Mouse (Mus musculus) lung, embryonic 15.5 days (tissue): Measurements from ENCODE around the gene Ugdh. TPM values are rescaled to one million over a fixed set of nuclear protein-coding genes. Genes with fewer than 3 reads are reported as not detected.
"Not testable (repeated sequence)": the region's sequence is repeated elsewhere in the genome, so short reads cannot be mapped to it uniquely, and the experiment has no call there.

Source experiments
- ATAC-seq: fragments of 200-750 bp; cut with Nextera tagmentation; 2 replicates; pipeline ENCODE4 v1.8.0; 2017; ENCODE audit warnings: moderate number of reproducible peaks, borderline replicate concordance; ENCODE audit not compliant: low FRiP score, low TSS enrichment; ENCODE audit errors: extremely low read depth
- H3K27ac ChIP-seq: fragments of 300-500 bp; sonication (generic); 2 replicates; pipeline ENCODE4 v1.5.1; 2015; ENCODE audit warnings: moderate library complexity, mild to moderate bottlenecking, inconsistent platforms
- H3K27me3 ChIP-seq: fragments of 300-500 bp; sonication (generic); 2 replicates; pipeline ENCODE4 v1.6.1; 2015; ENCODE audit warnings: inconsistent platforms
- H3K36me3 ChIP-seq: fragments of 300-500 bp; sonication (generic); 2 replicates; pipeline ENCODE4 v1.6.1; 2015; ENCODE audit warnings: inconsistent platforms
- H3K4me1 ChIP-seq: fragments of 300-500 bp; sonication (generic); 2 replicates; pipeline ENCODE4 v1.6.1; 2015; ENCODE audit warnings: inconsistent platforms
- H3K4me2 ChIP-seq: fragments of 300-500 bp; sonication (generic); 2 replicates; pipeline ENCODE4 v1.6.1; 2015; ENCODE audit warnings: inconsistent platforms, mild to moderate bottlenecking, moderate library complexity
- H3K4me3 ChIP-seq: fragments of 300-500 bp; sonication (generic); 2 replicates; pipeline ENCODE4 v1.5.1; 2015; ENCODE audit warnings: mild to moderate bottlenecking, inconsistent platforms
- H3K9ac ChIP-seq: fragments of 300-500 bp; sonication (generic); 2 replicates; pipeline ENCODE4 v1.6.1; 2015; ENCODE audit warnings: inconsistent platforms
- H3K9me3 ChIP-seq: fragments of 300-500 bp; sonication (generic); 2 replicates; pipeline ENCODE4 v1.6.1; 2016; ENCODE audit warnings: inconsistent platforms
- WGBS: fragments of 180-500 bp; shearing (Covaris S2); methylation state at CpG from one replicate; pipeline ENCODE4 v1.1.7; 2015; 5-methylcytosine and 5-hydroxymethylcytosine counted together
- polyA plus RNA-seq: library from polyadenylated mRNA; unstranded; fragments of >200 nt; fragmentation: Nextera tagmentation; extraction: Ambion mirVana; gene quantifications from 2 replicates; pipeline ENCODE4 v1.2.1, GENCODE M21; 2015

The Ugdh gene
- polyA plus RNA-seq, result 140 and 146 TPM in 2 replicates

DNA sequence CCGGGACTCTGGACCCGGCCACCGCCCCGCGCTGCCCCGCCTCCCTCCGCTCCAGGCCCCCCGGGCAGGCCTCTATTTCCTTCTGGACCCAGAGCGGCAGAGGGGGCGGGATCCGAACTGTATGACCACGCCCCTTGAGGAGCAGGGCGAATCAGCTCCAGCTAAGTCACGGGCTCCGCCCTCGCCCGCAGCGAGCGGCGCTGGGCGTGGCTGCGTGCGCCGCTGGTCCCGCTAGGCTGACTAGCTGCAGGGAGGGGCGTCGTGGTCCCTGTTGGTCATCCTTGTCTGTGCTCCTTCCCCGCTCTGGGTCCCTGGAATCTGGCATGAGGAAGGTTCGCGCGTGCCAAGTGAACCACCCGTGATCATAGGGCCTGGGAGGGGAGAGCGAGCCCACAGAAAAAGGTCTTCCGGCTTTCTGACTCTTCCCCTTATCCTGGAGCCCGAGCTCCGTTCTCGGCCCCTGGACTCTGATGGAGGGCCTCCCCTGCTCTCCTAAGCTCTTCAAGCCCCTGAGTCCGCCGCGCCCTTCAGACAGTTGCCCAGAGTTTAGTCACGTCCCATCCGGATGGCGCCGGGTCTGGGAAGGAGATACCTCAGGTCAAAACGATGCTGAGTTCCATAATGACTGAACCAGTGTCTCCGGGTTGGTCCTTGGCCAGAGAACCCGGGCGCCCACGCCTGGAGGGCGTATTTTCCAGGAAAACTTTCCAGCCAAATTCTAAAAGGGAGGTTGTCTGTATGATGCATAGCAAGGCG is at the start of gene Ugdh:
TSS of gene Ugdh (minus strand) at position 144 of the 756 bp plus-strand sequence.
- Histone ChIP-seq H3K4me1 (peaks cover 13% of the 10 kb centered on the region), H3K27me3 (no peaks in the 10 kb centered on the region)
- WGBS, result under 1% methylated on average over 51 of the region's 51 CpGs

DNA sequence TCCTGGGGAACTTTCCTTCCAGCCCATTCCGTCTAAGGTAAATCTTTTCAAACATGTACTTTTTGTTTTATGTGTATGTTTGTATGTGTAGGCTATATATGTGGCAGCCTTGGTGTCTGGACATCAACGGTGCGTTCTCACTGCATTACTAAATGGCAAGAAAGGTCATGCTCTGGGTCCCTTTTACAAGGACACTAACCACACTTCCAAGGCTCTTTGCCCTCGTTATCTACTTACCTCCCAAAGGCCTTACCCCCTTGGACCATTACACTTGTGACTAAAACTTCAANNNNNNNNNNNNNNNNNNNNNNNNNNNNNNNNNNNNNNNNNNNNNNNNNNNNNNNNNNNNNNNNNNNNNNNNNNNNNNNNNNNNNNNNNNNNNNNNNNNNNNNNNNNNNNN is 47.2 kb upstream of the Ugdh start:
- 91% methylated on average over 4 of the region's 4 CpGs for WGBS

More for the DNA sequence above, at the start of gene Ugdh:
- Histone ChIP-seq H3K36me3 (no peaks in the 10 kb centered on the region), H3K27ac (peak within 1 kb of the TSS; percentile 94), H3K9ac (peak within 1 kb of the TSS; percentile 85), H3K4me2 (peak within 1 kb of the TSS; percentile 81), H3K4me3 (peak within 1 kb of the TSS; percentile 85), H3K9me3 (no peaks in the 10 kb centered on the region)
- ATAC-seq, result peak; percentile 99

DNA sequence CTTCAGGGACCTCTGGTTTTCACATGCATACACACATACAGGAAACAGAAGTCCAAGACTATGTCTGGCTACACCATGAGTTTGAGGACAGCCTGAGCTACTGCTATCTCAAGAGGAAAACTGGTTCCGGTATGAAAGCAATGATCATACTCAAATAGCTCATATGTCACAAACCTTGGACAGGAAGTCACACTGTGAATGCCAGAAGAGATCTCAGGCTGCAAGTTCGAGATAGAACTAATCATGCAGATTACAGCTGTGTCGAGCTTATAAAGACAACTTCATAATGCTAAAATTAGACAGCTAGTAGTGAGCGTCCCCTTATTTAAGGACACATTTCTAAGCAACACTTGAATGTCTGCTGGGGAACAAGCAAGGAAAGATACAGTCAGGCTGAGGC is 44.8 kb upstream of the Ugdh start:
- no peak overlapping the region for H3K4me2 ChIP-seq
- H3K36me3 ChIP-seq, result no peaks in the 10 kb centered on the region
- no peak for ATAC-seq
- H3K27ac ChIP-seq, result peak overlapping the region; percentile 35; the same call in 1 of the 2 replicates
- WGBS, result 51% methylated on average over 4 of the region's 4 CpGs
- no peak overlapping the region for H3K4me3 ChIP-seq
- no peaks in the 10 kb centered on the region for H3K4me1 ChIP-seq
- H3K27me3 ChIP-seq, result no peaks in the 10 kb centered on the region
- H3K9me3 ChIP-seq, result no peaks in the 10 kb centered on the region
- H3K9ac ChIP-seq, result no peak overlapping the region

More for the DNA sequence above, 47.2 kb upstream of the Ugdh start:
- no peak for ATAC-seq
- Histone ChIP-seq H3K4me2 (no peak overlapping the region), H3K4me1 (0 out of 2 replicates have a peak, but pooled peaks cover 3% of the 10 kb centered on the region), H3K9ac (no peak overlapping the region), H3K36me3 (no peaks in the 10 kb centered on the region), H3K9me3 (no peaks in the 10 kb centered on the region), H3K4me3 (no peak overlapping the region), H3K27me3 (no peaks in the 10 kb centered on the region), H3K27ac (no peak overlapping the region)

DNA sequence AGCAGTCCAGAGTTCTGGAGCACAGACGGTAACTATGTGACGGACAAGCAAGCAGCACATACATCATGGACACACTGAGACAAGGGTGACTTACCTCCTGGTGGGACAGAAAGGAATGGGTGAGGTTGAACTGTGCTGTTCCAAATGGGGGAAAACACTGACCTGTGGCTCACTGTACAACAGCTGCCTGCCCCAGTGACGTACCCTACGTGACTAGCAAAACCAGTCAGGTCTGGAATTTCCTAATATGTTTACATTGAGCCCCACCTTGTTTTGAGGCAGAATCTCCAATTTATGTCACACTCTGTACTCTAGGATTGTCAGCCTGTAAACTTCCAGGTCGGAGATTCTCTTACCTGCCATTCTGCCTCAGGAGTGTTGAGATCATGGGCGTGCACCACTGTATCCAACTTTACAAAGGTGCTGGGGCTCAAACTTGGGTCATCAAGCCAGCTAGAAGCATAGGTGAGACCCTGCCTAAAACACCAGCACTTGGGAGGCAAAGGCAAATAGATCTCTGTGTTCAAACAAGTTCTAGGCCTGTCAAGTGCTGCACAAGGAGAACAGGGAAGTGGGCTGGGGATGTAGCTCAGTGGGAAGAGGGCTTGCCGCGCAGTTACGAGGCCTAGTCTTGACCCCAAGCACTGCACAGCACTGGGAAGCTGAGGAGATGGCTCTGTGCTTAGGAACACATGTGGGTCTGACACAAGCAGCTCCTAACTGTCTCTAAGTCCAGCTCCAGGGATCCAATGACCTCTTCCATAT is 44.1 kb upstream of the Ugdh start:
- Histone ChIP-seq H3K27me3 (no peaks in the 10 kb centered on the region), H3K4me3 (no peak overlapping the region), H3K36me3 (no peaks in the 10 kb centered on the region), H3K4me1 (no peaks in the 10 kb centered on the region), H3K27ac (peak overlapping the region; percentile 35; the same call in 1 of the 2 replicates), H3K9me3 (no peaks in the 10 kb centered on the region), H3K4me2 (no peak overlapping the region), H3K9ac (no peak overlapping the region)
- no peak; the same call in 1 of the 2 replicates for ATAC-seq
- 66% methylated on average over 9 of the region's 9 CpGs for WGBS

DNA sequence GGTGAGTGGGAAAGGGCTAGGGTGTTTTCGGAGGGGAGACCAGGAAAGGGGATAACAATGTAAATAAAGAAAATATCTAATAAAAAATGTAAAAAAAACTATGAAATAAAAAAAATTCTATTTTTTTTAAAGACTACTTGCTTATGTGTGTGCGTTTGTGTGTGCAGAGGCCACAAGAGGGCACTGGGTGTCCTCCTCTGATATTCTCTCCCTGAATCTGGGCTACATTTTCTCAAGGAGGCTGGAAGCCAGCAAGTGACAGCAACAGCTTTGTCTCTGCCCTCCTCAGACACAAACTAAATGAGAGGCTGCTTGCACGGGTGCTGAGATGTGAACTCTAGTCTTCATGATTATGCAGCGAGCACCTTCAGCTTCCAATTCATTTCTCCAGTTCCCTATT is 42.5 kb upstream of the Ugdh start:
- Histone ChIP-seq H3K9ac (no peak overlapping the region), H3K4me3 (no peak overlapping the region), H3K27ac (no peak overlapping the region), H3K9me3 (no peaks in the 10 kb centered on the region), H3K4me1 (no peaks in the 10 kb centered on the region), H3K27me3 (no peaks in the 10 kb centered on the region), H3K4me2 (no peak overlapping the region), H3K36me3 (no peaks in the 10 kb centered on the region)
- ATAC-seq, result no peak
- WGBS, result 67% methylated on average over 4 of the region's 4 CpGs

DNA sequence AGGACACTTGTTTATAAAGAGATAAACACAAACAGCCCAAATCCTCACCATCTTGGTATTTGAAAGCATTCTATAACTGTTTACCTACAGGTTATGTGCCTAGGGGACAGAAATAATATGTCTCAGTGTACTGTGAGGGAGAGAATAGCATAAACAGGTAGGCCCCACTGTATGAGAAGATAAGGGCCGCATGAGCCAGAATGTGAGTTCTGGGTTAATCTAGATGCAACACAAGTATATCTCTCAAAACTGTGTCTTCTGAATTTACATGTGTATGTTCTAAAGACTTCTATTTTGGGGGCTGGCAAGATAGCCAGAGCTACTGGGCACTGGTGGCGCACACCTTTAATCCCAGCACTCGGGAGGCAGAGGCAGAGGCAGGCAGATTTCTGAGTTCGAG is 41.0 kb upstream of the Ugdh start:
- not testable (repeated sequence) for ATAC-seq, H3K4me3 ChIP-seq, H3K9ac ChIP-seq, H3K4me1 ChIP-seq, H3K36me3 ChIP-seq, H3K27me3 ChIP-seq, H3K9me3 ChIP-seq, H3K4me2 ChIP-seq, H3K27ac ChIP-seq
- WGBS, result 87% methylated on average over 4 of the region's 4 CpGs

DNA sequence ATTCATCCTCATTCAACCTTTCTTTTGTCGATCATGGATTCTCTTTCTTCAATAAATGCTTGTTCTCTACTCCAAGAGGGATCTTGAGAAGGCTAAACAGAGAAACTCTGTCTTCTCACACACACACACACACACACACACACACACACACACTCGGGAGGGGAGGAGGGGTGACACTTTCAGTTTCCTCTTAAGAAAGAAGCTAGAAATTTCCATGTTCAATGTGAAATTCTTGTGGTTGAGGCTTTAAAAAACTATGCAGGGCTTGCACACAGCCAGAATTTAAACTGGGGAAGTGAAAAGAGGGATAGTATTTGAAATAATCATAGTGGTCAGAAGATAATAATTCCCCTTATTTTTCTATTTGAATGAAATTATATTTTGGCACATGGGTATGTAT is 40.1 kb upstream of the Ugdh start:
- Histone ChIP-seq H3K36me3 (no peaks in the 10 kb centered on the region), H3K9me3 (no peaks in the 10 kb centered on the region), H3K4me3 (no peak overlapping the region), H3K27me3 (no peaks in the 10 kb centered on the region), H3K4me2 (no peak overlapping the region), H3K9ac (no peak overlapping the region), H3K27ac (no peak overlapping the region), H3K4me1 (no peaks in the 10 kb centered on the region)
- ATAC-seq, result no peak
- 63% methylated on average over 2 of the region's 2 CpGs for WGBS

DNA sequence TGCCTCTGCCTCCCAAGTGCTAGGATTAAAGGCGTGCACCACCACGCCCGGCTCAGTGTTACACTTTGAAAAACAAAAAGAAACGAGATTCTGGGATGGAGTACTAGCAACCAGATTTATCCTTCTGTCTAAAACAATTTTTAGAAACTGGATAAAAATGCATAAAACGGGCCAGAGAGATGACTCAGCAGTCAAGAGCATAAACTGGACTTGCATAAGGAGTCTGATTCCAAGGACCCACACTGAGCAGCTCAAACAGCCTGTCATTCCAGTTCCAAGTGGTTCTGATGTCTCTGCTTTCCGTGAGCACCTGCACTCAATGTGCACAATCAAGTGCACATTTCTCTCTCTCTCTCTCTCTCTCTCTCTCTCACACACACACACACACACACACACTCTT is 34.0 kb upstream of the Ugdh start:
- no peak overlapping the region for H3K9ac ChIP-seq
- H3K27me3 ChIP-seq, result no peaks in the 10 kb centered on the region
- H3K4me2 ChIP-seq, result no peak overlapping the region
- 81% methylated on average over 6 of the region's 6 CpGs for WGBS
- H3K4me3 ChIP-seq, result no peak overlapping the region
- H3K36me3 ChIP-seq, result peaks cover 17% of the 10 kb centered on the region
- no peak overlapping the region for H3K27ac ChIP-seq
- no peaks in the 10 kb centered on the region for H3K9me3 ChIP-seq
- ATAC-seq, result no peak
- no peaks in the 10 kb centered on the region for H3K4me1 ChIP-seq

DNA sequence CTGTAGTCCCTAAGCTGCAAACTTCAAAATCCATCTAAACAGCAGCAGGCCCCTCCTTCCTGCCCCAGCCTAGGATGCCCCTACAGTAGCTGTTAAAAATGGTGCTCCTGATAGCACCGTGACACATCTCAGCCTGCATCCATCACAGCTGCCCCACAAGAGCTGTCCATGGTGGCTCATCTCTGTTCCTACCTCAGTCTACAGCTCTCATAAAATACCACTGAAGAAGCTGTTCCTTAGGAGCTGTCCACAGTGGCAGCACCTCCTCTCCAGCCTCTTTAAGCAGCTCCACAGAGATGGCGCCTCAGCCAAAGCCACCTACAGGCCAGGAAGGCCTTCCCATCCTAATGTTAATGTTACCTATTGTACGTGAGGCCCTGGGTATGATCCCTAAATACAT is 31.2 kb upstream of the Ugdh start:
- no peak overlapping the region for H3K4me3 ChIP-seq
- no peak for ATAC-seq
- H3K9ac ChIP-seq, result no peak overlapping the region
- no peaks in the 10 kb centered on the region for H3K9me3 ChIP-seq
- WGBS, result 52% methylated on average over 3 of the region's 3 CpGs
- H3K27me3 ChIP-seq, result no peaks in the 10 kb centered on the region
- no peaks in the 10 kb centered on the region for H3K4me1 ChIP-seq
- H3K4me2 ChIP-seq, result no peak overlapping the region
- peaks cover 17% of the 10 kb centered on the region for H3K36me3 ChIP-seq
- no peak overlapping the region for H3K27ac ChIP-seq

DNA sequence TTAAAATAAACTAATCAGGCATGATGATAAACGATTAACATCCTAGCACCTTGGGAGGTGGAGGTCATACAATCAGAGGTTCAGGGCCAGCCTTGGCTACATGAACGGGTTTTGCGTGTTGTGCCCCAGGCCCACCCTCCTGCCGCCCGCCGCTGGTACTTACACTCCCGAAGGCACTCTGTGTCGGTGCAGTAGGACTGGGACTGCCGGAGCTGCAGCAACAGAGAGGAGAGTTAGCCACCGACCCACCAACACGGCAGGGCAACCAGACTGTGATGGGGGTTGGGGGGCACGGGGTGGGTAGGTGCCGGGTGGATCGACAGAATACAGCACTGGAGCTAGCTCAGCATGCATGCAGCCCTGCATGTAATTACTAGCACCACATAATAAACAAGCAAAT is 24.6 kb upstream of the Ugdh start:
- ATAC-seq, result no peak
- Histone ChIP-seq H3K9ac (no peak overlapping the region), H3K9me3 (no peaks in the 10 kb centered on the region), H3K4me3 (no peak overlapping the region), H3K4me1 (peaks cover 37% of the 10 kb centered on the region), H3K36me3 (no peaks in the 10 kb centered on the region), H3K4me2 (no peak overlapping the region), H3K27ac (no peak overlapping the region), H3K27me3 (no peaks in the 10 kb centered on the region)
- 85% methylated on average over 14 of the region's 14 CpGs for WGBS

DNA sequence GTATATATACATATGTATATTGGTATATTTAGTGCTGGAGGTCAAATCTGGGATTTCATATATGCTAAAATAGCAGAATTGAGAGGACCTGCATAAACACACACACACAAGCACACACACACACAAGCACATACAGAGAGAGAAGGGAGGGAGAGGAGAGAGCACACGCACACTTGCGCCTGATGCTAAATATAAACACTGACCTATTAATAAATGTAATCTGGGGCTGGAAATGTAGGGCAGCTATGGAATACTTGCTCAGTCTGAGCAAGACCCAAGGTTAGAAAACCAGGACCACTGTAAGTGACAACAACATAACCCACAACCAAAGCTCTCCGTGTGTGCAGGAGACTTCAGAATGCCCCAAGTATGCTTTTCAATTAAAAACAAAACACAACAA is 23.7 kb upstream of the Ugdh start:
- no peak for ATAC-seq
- Histone ChIP-seq H3K4me1 (peaks cover 44% of the 10 kb centered on the region), H3K27ac (peak overlapping the region; percentile 15; the same call in 1 of the 2 replicates), H3K27me3 (no peaks in the 10 kb centered on the region), H3K9ac (no peak overlapping the region), H3K36me3 (no peaks in the 10 kb centered on the region), H3K4me3 (no peak overlapping the region), H3K4me2 (no peak overlapping the region), H3K9me3 (no peaks in the 10 kb centered on the region)
- 66% methylated on average over 3 of the region's 3 CpGs for WGBS

DNA sequence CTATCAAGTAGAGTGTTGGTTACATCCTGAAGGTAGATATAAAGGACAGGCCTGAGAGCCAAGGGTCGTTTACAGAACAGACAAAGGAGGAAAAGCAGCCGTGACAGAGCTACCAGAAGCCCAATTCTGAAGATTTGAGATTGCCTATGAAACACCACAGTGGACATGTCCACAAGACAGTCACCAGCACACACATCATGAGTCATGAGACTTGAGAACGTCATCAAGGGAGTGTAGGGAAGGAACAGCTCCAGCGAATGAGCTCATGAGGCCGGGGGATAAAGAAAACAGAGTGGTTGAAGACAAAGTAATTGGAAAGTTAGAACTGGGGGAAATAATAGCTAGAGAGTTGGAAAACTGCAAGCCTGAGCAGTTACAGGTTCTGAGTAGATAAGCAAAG is 22.1 kb upstream of the Ugdh start:
- H3K4me2 ChIP-seq, result no peak overlapping the region
- 43% methylated on average over 5 of the region's 5 CpGs for WGBS
- H3K27me3 ChIP-seq, result no peaks in the 10 kb centered on the region
- peaks cover 44% of the 10 kb centered on the region for H3K4me1 ChIP-seq
- no peak overlapping the region for H3K9ac ChIP-seq
- no peak for ATAC-seq
- H3K27ac ChIP-seq, result peak overlapping the region; percentile 94
- no peak overlapping the region for H3K4me3 ChIP-seq
- H3K9me3 ChIP-seq, result no peaks in the 10 kb centered on the region
- H3K36me3 ChIP-seq, result no peaks in the 10 kb centered on the region
